Mouse (Mus musculus) embryonic fibroblast, embryonic 13.5 days (primary cell): ENCODE data around the gene Gm49380. TPM values are rescaled to one million over a fixed set of nuclear protein-coding genes. Genes with fewer than 3 reads are reported as not detected.
A peak's percentile ranks its signal among the peaks of the same experiment; 100 is the strongest.

Source experiments
- H3K27ac ChIP-seq: 2 replicates; pipeline ENCODE4 v1.5.1; 2012; ENCODE audit warnings: low read length, control low read depth, inconsistent platforms; ENCODE audit not compliant: insufficient read depth
- H3K4me1 ChIP-seq: 2 replicates; pipeline ENCODE4 v1.6.1; 2011; ENCODE audit warnings: low read length; ENCODE audit not compliant: control insufficient read depth, insufficient read depth
- H3K4me3 ChIP-seq: 2 replicates; pipeline ENCODE4 v1.5.1; 2011; ENCODE audit warnings: mild to moderate bottlenecking, control low read depth, low read length; ENCODE audit not compliant: insufficient read depth
- CTCF ChIP-seq: IDR thresholded peaks from 2 replicates; pipeline ENCODE4 v1.5.1; 2011; ENCODE audit warnings: mild to moderate bottlenecking, control low read depth, low read length, moderate library complexity, borderline replicate concordance; ENCODE audit not compliant: insufficient read depth
- POLR2A ChIP-seq: IDR thresholded peaks from 2 replicates; pipeline ENCODE4 v1.6.1; 2011; ENCODE audit warnings: low read depth, mild to moderate bottlenecking, control low read depth, low read length, moderate library complexity
- polyA plus RNA-seq: library from polyadenylated mRNA; stranded (reverse); fragments of >200 nt; gene quantifications from 2 replicates; pipeline ENCODE4 v1.2.4, GENCODE M21; 2011; ENCODE audit warnings: low read depth; ENCODE audit not compliant: missing spikeins, insufficient read length

Gene Gm49380
- polyA plus RNA-seq, 1 experiment = 0.21 TPM

DNA sequence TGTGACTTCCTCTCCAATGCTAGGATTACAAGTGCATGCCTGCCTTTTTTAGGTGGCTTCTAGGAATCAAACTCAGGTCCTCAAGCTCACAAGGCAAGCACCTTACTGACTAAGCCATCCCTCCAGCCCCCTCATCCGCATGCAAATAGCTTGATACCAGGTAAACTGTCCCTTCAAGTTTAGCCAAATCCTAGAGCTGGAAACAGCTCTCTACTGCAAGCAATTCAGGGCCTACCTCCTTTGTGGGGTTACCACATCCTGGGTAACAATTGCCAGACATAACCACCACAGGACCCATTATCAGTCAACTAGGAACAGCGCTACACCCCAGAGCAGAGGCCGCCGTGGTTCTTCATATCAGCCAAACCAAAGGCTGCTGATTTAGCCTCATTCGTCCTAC, 82.2 kb downstream of the Gm49380 start:
- no peak for TF ChIP-seq CTCF
- no peak for TF ChIP-seq POLR2A
- Histone ChIP-seq H3K27ac (no peak overlapping the region), H3K4me3 (no peak overlapping the region), H3K4me1 (peaks cover 7% of the 10 kb centered on the region)

DNA sequence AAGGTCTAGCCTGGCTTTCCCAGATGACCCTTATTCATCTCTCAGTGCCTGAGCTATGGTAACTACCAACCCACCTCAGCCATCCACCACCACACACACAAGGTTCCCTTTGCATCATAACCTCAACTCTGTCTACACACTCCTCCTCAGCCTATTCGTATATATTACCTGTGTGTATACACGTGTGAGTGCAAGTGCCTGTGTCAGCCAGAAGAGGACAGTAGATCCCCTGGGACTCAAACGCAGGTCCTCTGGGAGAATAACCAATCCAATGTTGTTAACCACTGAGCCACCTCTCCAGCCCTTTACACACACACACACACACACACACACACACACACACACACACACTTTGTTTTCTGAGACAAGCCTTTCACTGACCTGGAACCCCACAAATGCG, 82.7 kb downstream of the Gm49380 start:
- no peak overlapping the region for H3K4me3 ChIP-seq
- H3K27ac ChIP-seq = peak overlapping the region; percentile 68
- TF ChIP-seq CTCF (no peak), POLR2A (no peak)
- peaks cover 7% of the 10 kb centered on the region for H3K4me1 ChIP-seq

DNA sequence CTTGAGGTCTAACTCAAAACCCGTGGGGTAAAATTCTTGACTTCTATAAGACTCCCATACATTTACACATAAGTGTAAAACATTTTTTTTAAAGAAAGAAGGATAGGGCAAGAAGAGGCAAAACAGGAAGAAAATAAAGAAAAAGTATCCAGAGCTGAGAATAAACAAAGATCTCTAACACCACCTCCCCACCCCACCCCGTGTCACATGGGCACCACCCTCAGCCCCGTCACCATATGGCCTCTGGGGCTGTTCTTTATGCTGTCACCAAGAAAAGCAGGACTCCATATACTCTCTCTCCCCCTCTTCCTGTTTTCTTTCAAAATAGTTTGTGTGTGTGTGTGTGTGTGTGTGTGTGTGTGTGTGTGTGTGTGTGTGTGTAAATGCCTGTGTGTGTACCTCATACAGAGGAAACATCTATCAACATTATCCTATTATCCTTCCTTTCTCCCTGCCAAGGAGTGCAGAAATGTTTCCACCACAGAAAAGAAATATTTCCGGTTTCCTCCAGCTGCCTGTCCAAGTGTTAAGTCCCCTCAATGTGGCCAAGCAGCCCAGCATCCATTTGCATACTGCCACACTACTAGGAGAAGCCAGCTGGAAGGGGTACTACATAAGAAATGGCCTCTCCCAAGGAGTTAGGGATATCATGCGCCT, 83.6 kb downstream of the Gm49380 start:
- Histone ChIP-seq H3K4me3 (no peak overlapping the region), H3K27ac (peak overlapping the region; percentile 68), H3K4me1 (peaks cover 7% of the 10 kb centered on the region)
- TF ChIP-seq POLR2A = no peak
- TF ChIP-seq CTCF = no peak

DNA sequence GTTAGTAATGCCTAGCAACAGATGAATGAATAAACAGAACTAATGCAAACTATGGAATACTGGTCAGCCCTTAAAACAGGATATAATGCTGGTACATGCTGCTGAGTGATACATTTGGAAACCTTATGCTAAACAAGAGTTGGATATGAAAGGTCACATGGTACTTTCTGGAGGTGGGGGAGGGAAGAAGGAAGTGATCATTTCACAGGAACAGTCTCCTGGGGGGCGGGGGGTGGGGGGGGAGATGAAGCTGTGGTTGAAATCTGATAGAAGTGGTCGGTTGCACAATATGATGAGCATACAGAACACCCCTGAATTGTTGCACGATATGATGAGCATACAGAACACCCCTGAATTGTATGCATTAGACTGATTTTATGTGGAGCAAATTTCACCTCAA, 89.2 kb downstream of the Gm49380 start:
- no peak overlapping the region for H3K4me3 ChIP-seq
- H3K27ac ChIP-seq = no peak overlapping the region
- peaks cover 2% of the 10 kb centered on the region; the same call in 1 of the 2 replicates for H3K4me1 ChIP-seq
- TF ChIP-seq POLR2A (no peak), CTCF (no peak)

DNA sequence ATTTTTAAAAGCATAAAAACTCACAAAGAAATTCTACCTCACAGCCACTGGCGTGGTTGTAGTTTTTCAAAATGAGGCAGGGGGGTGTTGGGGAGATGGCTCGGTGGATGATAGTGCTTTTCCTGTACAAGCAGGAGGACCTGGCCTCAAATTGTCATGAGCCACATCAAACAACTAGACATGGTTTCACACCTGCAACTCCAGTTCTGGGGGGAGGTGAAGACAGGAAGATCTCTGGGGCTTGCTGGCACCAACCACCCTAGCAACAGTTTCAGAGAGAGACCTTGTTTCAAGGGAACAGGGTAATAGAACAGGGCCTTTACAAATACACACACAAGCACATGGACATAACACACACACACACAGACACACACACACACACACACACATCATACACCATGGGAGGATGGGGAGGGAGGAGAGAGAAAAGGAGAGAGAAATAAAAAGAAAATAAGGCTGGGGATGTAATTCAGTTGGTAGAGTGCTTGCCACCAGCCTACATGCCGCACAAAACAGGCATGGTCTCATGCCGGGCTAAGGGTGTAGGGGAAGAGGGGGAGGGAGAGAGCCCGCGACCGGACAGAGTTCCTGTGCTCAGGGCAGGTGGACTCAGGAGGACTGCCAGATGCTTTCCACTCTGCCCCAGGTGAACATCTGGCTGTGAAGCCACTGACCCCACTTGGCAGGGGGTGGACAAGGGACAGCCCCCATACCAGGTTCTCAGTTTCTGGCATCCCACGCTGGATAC, 91.0 kb downstream of the Gm49380 start:
- Histone ChIP-seq H3K27ac (no peak overlapping the region), H3K4me1 (no peaks in the 10 kb centered on the region; the same call in 1 of the 2 replicates), H3K4me3 (no peak overlapping the region)
- TF ChIP-seq CTCF (no peak), POLR2A (no peak)

DNA sequence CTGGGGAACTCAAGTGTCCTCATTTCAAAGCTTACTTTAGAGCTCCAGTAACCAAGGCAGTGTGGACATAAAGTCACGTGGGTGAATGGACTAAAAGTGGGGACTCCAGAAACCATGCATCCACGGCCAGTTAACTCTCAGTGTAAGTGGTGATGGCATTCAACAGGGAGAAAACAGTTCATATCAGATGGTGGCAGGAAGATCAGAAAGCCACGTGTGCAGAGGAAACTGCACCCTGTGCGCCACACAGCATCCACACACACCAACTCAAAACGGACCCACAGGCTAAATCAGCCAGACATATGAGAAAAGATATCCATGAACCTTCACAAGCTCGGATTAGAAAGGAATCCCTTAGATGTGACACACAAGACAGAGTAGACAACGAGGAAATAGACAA, 93.3 kb downstream of the Gm49380 start:
- Histone ChIP-seq H3K27ac (no peak overlapping the region), H3K4me3 (no peak overlapping the region), H3K4me1 (no peaks in the 10 kb centered on the region)
- TF ChIP-seq CTCF (no peak), POLR2A (no peak)

DNA sequence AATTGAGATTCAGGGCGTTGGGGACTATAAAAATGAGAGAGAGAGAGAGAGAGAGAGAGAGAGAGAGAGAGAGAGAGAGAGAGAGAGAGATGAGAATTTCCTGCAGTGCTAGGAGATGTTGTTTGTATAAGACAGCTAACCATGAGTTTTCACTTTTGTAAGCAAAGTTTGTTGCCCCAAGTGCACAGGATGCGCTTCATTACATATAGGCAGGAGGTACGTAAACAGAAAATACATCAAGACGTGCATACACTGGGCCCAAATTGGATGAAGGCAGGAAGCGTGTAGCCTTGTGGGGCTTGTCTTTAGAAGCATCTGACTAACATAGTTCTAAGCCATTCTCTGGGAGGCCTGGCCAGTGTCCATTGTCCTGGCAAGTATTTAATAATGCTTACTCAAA, 95.5 kb downstream of the Gm49380 start:
- no peak for TF ChIP-seq CTCF
- TF ChIP-seq POLR2A = no peak

More for the DNA sequence above, 95.5 kb downstream of the Gm49380 start:
- no peak overlapping the region for H3K27ac ChIP-seq
- no peak overlapping the region for H3K4me3 ChIP-seq
- H3K4me1 ChIP-seq = no peaks in the 10 kb centered on the region

Other genes with a start within 250 kb of the Gm49380 start
- gene Thy1, start 70.1 kb downstream of the Gm49380 start, polyA plus RNA-seq = 930 and 1,281 TPM in 2 replicates
- gene Usp2, start 46.5 kb downstream of the Gm49380 start, polyA plus RNA-seq = 6.5 and 6.6 TPM in 2 replicates
- 0.12 TPM in 1 of 2 replicates, not detected in the other for gene Mfrp, start 11.8 kb downstream of the Gm49380 start, polyA plus RNA-seq
- 25.4 and 36.4 TPM in 2 replicates for gene C1qtnf5, start 6.3 kb downstream of the Gm49380 start, polyA plus RNA-seq
- 40.2 and 46.0 TPM in 2 replicates for gene Rnf26, start within 50 bp of the Gm49380 start, polyA plus RNA-seq
- gene Mcam, start 21.0 kb upstream of the Gm49380 start, polyA plus RNA-seq = 66.4 and 124 TPM in 2 replicates
- gene Cbl, start 120.5 kb upstream of the Gm49380 start, polyA plus RNA-seq = 44.1 and 47.7 TPM in 2 replicates
- gene Ccdc153, start 127.2 kb upstream of the Gm49380 start, polyA plus RNA-seq = not detected in 2 replicates
- gene Pdzd3, start 138.0 kb upstream of the Gm49380 start, polyA plus RNA-seq = not detected in 2 replicates
- 5.9 and 6.6 TPM in 2 replicates for gene Nlrx1, start 155.1 kb upstream of the Gm49380 start, polyA plus RNA-seq
- 1.0 and 1.6 TPM in 2 replicates for gene Abcg4, start 175.1 kb upstream of the Gm49380 start, polyA plus RNA-seq
- gene Hinfp, start 192.2 kb upstream of the Gm49380 start, polyA plus RNA-seq = 13.4 and 16.4 TPM in 2 replicates
- gene C2cd2l, start 206.8 kb upstream of the Gm49380 start, polyA plus RNA-seq = 9.4 and 10.5 TPM in 2 replicates
- 39.7 and 54.7 TPM in 2 replicates for gene Dpagt1, start 212.5 kb upstream of the Gm49380 start, polyA plus RNA-seq
- gene H2afx, start 221.2 kb upstream of the Gm49380 start, polyA plus RNA-seq = 50.9 and 74.7 TPM in 2 replicates
- gene Hmbs, start 230.7 kb upstream of the Gm49380 start, polyA plus RNA-seq = 46.8 and 51.9 TPM in 2 replicates
- 33.8 and 35.4 TPM in 2 replicates for gene Vps11, start 248.2 kb upstream of the Gm49380 start, polyA plus RNA-seq